Mouse (Mus musculus) small intestine, adult 2 months (tissue): Measurements from ENCODE around the gene Sgms1. TPM values are rescaled to one million over a fixed set of nuclear protein-coding genes. Genes with fewer than 3 reads are reported as not detected.

Source experiments
- H3K27ac ChIP-seq: fragments of 200-500 bp; 2 replicates; pipeline ENCODE4 v1.5.1; 2012; ENCODE audit warnings: low read depth, low read length, control low read depth, inconsistent platforms; ENCODE audit not compliant: insufficient read depth
- H3K27me3 ChIP-seq: fragments of 200-500 bp; 2 replicates; pipeline ENCODE4 v1.6.1; 2012; ENCODE audit warnings: mild to moderate bottlenecking, moderate library complexity, low read length, inconsistent platforms; ENCODE audit not compliant: control insufficient read depth, insufficient read depth
- H3K36me3 ChIP-seq: fragments of 200-500 bp; 2 replicates; pipeline ENCODE4 v1.6.1; 2012; ENCODE audit warnings: mild to moderate bottlenecking, low read length, control low read depth, inconsistent platforms; ENCODE audit not compliant: control insufficient read depth, insufficient read depth
- H3K4me1 ChIP-seq: fragments of 200-500 bp; 2 replicates; pipeline ENCODE4 v1.6.1; 2012; ENCODE audit warnings: low read length, inconsistent platforms, mixed read lengths; ENCODE audit not compliant: control insufficient read depth, insufficient read depth, insufficient read length
- H3K4me3 ChIP-seq: fragments of 200-500 bp; 2 replicates; pipeline ENCODE4 v1.5.1; 2012; ENCODE audit warnings: low read depth, mild to moderate bottlenecking, control low read depth, inconsistent platforms, low read length, moderate library complexity
- CTCF ChIP-seq: fragments of 200-500 bp; IDR thresholded peaks from 2 replicates; pipeline ENCODE4 v1.5.1; 2012; ENCODE audit warnings: low read depth, mild to moderate bottlenecking, control low read depth, inconsistent platforms, low read length, moderate library complexity, mixed read lengths; ENCODE audit not compliant: insufficient replicate concordance, insufficient read length; ENCODE audit errors: extremely low read depth
- POLR2A ChIP-seq: fragments of 200-500 bp; IDR thresholded peaks from 2 replicates; pipeline ENCODE4 v1.6.1; 2012; ENCODE audit warnings: low read depth, mild to moderate bottlenecking, control low read depth, inconsistent platforms, low read length, moderate library complexity
- WGBS: fragments of 180-500 bp; shearing (Covaris S2); methylation state at CpG from one replicate; pipeline ENCODE4 v1.1.7; 2018; 5-methylcytosine and 5-hydroxymethylcytosine counted together
- polyA plus RNA-seq: library from polyadenylated mRNA; depleted of rRNA; stranded (reverse); fragments of >200 nt; gene quantifications from 2 replicates; pipeline ENCODE4 v1.2.3, GENCODE M21; 2012

Gene Sgms1
- polyA plus RNA-seq, 1 experiment: 7.5 TPM

- Histone ChIP-seq H3K4me1 (peaks cover 28% of the 10 kb centered on the region; the same call in 1 of the 2 replicates), H3K27ac (no peak overlapping the region), H3K36me3 (no peaks in the 10 kb centered on the region), H3K4me3 (no peak overlapping the region), H3K27me3 (no peaks in the 10 kb centered on the region)
- WGBS: 86% methylated on average over 5 of the region's 5 CpGs
- no peak for TF ChIP-seq CTCF
- TF ChIP-seq POLR2A: no peak
Measured at GRCm38 (mm10) chr19:32276263-32276662, 113.3 kb downstream of the Sgms1 start.

- WGBS: 76% methylated on average over 14 of the region's 14 CpGs
- Histone ChIP-seq H3K4me1 (peaks cover 28% of the 10 kb centered on the region; the same call in 1 of the 2 replicates), H3K27ac (peak overlapping the region; percentile 69)
Measured at GRCm38 (mm10) chr19:32275068-32275925, 114.2 kb downstream of the Sgms1 start.

GRCm38 (mm10) chr19:32274145-32274544 is 115.4 kb downstream of the Sgms1 start:
- TF ChIP-seq CTCF (no peak), POLR2A (no peak)
- 60% methylated on average over 2 of the region's 2 CpGs for WGBS
- Histone ChIP-seq H3K36me3 (no peaks in the 10 kb centered on the region), H3K4me1 (peaks cover 28% of the 10 kb centered on the region; the same call in 1 of the 2 replicates), H3K27ac (no peak overlapping the region), H3K27me3 (no peaks in the 10 kb centered on the region), H3K4me3 (no peak overlapping the region)

More at GRCm38 (mm10) chr19:32275068-32275925, 114.2 kb downstream of the Sgms1 start:
- no peak overlapping the region for H3K4me3 ChIP-seq
- no peaks in the 10 kb centered on the region for H3K36me3 ChIP-seq
- TF ChIP-seq CTCF (no peak), POLR2A (no peak)
- H3K27me3 ChIP-seq: no peaks in the 10 kb centered on the region

- Histone ChIP-seq H3K27ac (0 out of 2 replicates have a peak overlapping the region, but pooled peaks have one; percentile 23), H3K4me3 (no peak overlapping the region), H3K27me3 (no peaks in the 10 kb centered on the region), H3K4me1 (peaks cover 28% of the 10 kb centered on the region; the same call in 1 of the 2 replicates), H3K36me3 (no peaks in the 10 kb centered on the region)
- TF ChIP-seq CTCF (no peak), POLR2A (no peak)
- WGBS: 86% methylated on average over 3 of the region's 3 CpGs
Measured at GRCm38 (mm10) chr19:32273714-32274113, 115.8 kb downstream of the Sgms1 start.

- peaks cover 30% of the 10 kb centered on the region; the same call in 1 of the 2 replicates for H3K4me1 ChIP-seq
- no peak overlapping the region for H3K4me3 ChIP-seq
- H3K27me3 ChIP-seq: no peaks in the 10 kb centered on the region
- WGBS: 65% methylated on average over 6 of the region's 6 CpGs
- TF ChIP-seq POLR2A (no peak), CTCF (no peak)
- no peak overlapping the region for H3K27ac ChIP-seq
- H3K36me3 ChIP-seq: no peaks in the 10 kb centered on the region
Measured at GRCm38 (mm10) chr19:32272475-32273260, 116.8 kb downstream of the Sgms1 start.

- Histone ChIP-seq H3K36me3 (no peaks in the 10 kb centered on the region), H3K27ac (no peak overlapping the region), H3K27me3 (no peaks in the 10 kb centered on the region), H3K4me3 (no peak overlapping the region), H3K4me1 (peaks cover 24% of the 10 kb centered on the region; the same call in 1 of the 2 replicates)
- WGBS: 82% methylated on average over 11 of the region's 11 CpGs
- no peak for TF ChIP-seq POLR2A
Measured at GRCm38 (mm10) chr19:32271455-32272200, 117.9 kb downstream of the Sgms1 start.

- 79% methylated on average over 6 of the region's 6 CpGs for whole genome bisulfite sequencing
- no peak overlapping the region for H3K27ac ChIP-seq
Measured at GRCm38 (mm10) chr19:32269844-32270176, 119.7 kb downstream of the Sgms1 start.

More at GRCm38 (mm10) chr19:32269844-32270176, 119.7 kb downstream of the Sgms1 start:
- TF ChIP-seq POLR2A: no peak
- no peak for TF ChIP-seq CTCF
- H3K4me3 ChIP-seq: no peak overlapping the region
- peaks cover 11% of the 10 kb centered on the region; the same call in 1 of the 2 replicates for H3K4me1 ChIP-seq
- H3K36me3 ChIP-seq: no peaks in the 10 kb centered on the region
- H3K27me3 ChIP-seq: no peaks in the 10 kb centered on the region
